Mouse (Mus musculus): Measurements from ENCODE around the gene Cd160.

The Cd160 gene

DNA sequence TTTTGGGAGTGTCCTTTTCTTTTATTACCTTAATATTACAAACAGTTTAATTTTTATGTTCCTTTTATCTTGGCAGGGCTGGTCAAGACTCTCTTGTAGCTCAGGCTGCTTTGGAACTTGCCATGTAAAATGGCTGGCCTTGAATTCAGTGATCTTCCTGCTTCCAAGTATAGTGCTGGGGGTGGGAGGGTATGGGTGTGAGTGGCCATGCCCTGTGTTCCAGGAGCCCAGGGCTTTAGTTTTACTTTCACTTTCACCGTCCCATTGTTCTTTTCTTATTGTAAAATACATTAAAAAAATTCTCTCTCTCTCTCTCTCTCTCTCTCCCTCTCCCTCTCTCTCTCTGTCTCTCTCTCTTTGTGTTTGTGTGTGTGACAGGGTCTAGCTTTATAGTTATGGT, 64.6 kb downstream of the Cd160 start:
- no peak for DNase-seq (ENCODE audit: extremely low spot score)

GRCm38 (mm10) chr3:96759695-96760094, 69.5 kb downstream of the Cd160 start:
- DNase-seq (ENCODE audit: extremely low spot score) = no peak

GRCm38 (mm10) chr3:96757691-96758090, 71.5 kb downstream of the Cd160 start:
- DNase-seq (ENCODE audit: extremely low spot score) = no peak

DNA sequence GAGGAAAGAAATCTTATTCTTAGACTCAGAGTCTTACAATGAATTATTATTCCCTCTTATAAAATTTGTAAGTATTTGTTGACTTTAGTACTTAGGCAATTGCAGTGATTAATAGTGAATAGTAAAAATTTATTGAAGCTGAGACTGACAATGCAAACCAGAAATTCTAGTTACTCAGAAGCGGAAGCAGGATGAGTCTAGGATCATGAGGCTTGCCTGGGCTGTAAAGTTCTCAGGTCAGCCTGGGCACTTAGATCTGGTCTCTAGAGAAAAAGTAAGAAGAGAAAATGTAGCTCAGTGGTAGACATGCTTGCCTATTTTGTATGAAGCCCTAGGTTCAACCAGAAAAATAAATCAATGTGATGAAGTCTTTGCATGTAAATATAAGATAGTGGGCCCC, 73.2 kb downstream of the Cd160 start:
- DNase-seq (ENCODE audit: extremely low spot score) = no peak
